Mouse (Mus musculus): ENCODE results near the gene Pxt1.

Gene Pxt1

GRCm38 (mm10) chr17:28913940-28914339 lies 29.7 kb downstream of the Pxt1 start:
- DNase-seq: no peak

- DNase-seq: no peak
Measured at GRCm38 (mm10) chr17:28913200-28913599, 30.4 kb downstream of the Pxt1 start.

- no peak for DNase-seq
Measured at GRCm38 (mm10) chr17:28910139-28910538, 33.5 kb downstream of the Pxt1 start.

- DNase-seq: peak; percentile 77
Measured at GRCm38 (mm10) chr17:28909252-28909941, 34.2 kb downstream of the Pxt1 start.

GRCm38 (mm10) chr17:28907959-28908358 lies 35.7 kb downstream of the Pxt1 start:
- DNase-seq: no peak

- no peak for DNase-seq
Measured at GRCm38 (mm10) chr17:28905377-28905916, 38.2 kb downstream of the Pxt1 start.

- peak; percentile 70 for DNase-seq
Measured at GRCm38 (mm10) chr17:28904546-28905376, 38.9 kb downstream of the Pxt1 start.

- DNase-seq: no peak
Measured at GRCm38 (mm10) chr17:28901559-28901958, 42.1 kb downstream of the Pxt1 start.

GRCm38 (mm10) chr17:28899427-28899826 lies 44.2 kb downstream of the Pxt1 start:
- no peak for DNase-seq

- no peak for DNase-seq
Measured at GRCm38 (mm10) chr17:28898249-28898648, 45.4 kb downstream of the Pxt1 start.

GRCm38 (mm10) chr17:28897817-28898216 lies 45.8 kb downstream of the Pxt1 start:
- no peak for DNase-seq

GRCm38 (mm10) chr17:28896095-28896780 lies 47.4 kb downstream of the Pxt1 start:
- DNase-seq: no peak

- no peak for DNase-seq
Measured at GRCm38 (mm10) chr17:28895217-28895875, 48.3 kb downstream of the Pxt1 start.

GRCm38 (mm10) chr17:28894050-28894767 lies 49.4 kb downstream of the Pxt1 start:
- DNase-seq: no peak

- DNase-seq: no peak
Measured at GRCm38 (mm10) chr17:28886266-28886665, 57.4 kb downstream of the Pxt1 start.

GRCm38 (mm10) chr17:28885231-28885630 lies 58.4 kb downstream of the Pxt1 start:
- DNase-seq: no peak

Measured in thymus, postnatal 25 days (tissue).